Mouse (Mus musculus) hindbrain, embryonic 15.5 days (tissue): ENCODE data around the gene Eno1. TPM values are rescaled to one million over a fixed set of nuclear protein-coding genes. Genes with fewer than 3 reads are reported as not detected.

Experiments used
- ATAC-seq: fragments of 200-750 bp; cut with Nextera tagmentation; 2 replicates; pipeline ENCODE4 v1.8.0; 2017; ENCODE audit warnings: low read depth, moderate number of reproducible peaks, moderate TSS enrichment; ENCODE audit not compliant: low FRiP score
- H3K27ac ChIP-seq: fragments of 300-500 bp; sonication (generic); replicated peaks from 2 replicates; pipeline ENCODE4 v1.5.1; 2015; ENCODE audit warnings: mild to moderate bottlenecking, inconsistent platforms
- H3K27me3 ChIP-seq: fragments of 300-500 bp; sonication (generic); 2 replicates; pipeline ENCODE4 v1.6.1; 2015; ENCODE audit warnings: control low read depth, inconsistent platforms
- H3K36me3 ChIP-seq: fragments of 300-500 bp; sonication (generic); 2 replicates; pipeline ENCODE4 v1.6.1; 2015; ENCODE audit warnings: control low read depth, inconsistent platforms
- H3K4me1 ChIP-seq: fragments of 300-500 bp; sonication (generic); replicated peaks from 2 replicates; pipeline ENCODE4 v1.6.1; 2015; ENCODE audit warnings: control low read depth, inconsistent platforms
- H3K4me2 ChIP-seq: fragments of 300-500 bp; sonication (generic); 2 replicates; pipeline ENCODE4 v1.6.1; 2015; ENCODE audit warnings: moderate library complexity, mild to moderate bottlenecking, inconsistent platforms
- H3K4me3 ChIP-seq: fragments of 300-500 bp; sonication (generic); 2 replicates; pipeline ENCODE4 v1.5.1; 2015; ENCODE audit warnings: mild to moderate bottlenecking, inconsistent platforms
- H3K9ac ChIP-seq: fragments of 300-500 bp; sonication (generic); 2 replicates; pipeline ENCODE4 v1.6.1; 2015; ENCODE audit warnings: inconsistent platforms
- H3K9me3 ChIP-seq: fragments of 300-500 bp; sonication (generic); 2 replicates; pipeline ENCODE4 v1.6.1; 2016; ENCODE audit warnings: control low read depth, inconsistent platforms
- WGBS: fragments of 180-500 bp; shearing (Covaris S2); methylation state at CpG from one replicate; pipeline ENCODE4 v1.1.7; 2015; 5-methylcytosine and 5-hydroxymethylcytosine counted together
- polyA plus RNA-seq: library from polyadenylated mRNA; unstranded; fragments of >200 nt; fragmentation: Nextera tagmentation; extraction: Ambion mirVana; gene quantifications from 2 replicates; pipeline ENCODE4 v1.2.1, GENCODE M21; 2015

Gene Eno1
- 1,126 and 1,158 TPM in 2 replicates for polyA plus RNA-seq

DNA sequence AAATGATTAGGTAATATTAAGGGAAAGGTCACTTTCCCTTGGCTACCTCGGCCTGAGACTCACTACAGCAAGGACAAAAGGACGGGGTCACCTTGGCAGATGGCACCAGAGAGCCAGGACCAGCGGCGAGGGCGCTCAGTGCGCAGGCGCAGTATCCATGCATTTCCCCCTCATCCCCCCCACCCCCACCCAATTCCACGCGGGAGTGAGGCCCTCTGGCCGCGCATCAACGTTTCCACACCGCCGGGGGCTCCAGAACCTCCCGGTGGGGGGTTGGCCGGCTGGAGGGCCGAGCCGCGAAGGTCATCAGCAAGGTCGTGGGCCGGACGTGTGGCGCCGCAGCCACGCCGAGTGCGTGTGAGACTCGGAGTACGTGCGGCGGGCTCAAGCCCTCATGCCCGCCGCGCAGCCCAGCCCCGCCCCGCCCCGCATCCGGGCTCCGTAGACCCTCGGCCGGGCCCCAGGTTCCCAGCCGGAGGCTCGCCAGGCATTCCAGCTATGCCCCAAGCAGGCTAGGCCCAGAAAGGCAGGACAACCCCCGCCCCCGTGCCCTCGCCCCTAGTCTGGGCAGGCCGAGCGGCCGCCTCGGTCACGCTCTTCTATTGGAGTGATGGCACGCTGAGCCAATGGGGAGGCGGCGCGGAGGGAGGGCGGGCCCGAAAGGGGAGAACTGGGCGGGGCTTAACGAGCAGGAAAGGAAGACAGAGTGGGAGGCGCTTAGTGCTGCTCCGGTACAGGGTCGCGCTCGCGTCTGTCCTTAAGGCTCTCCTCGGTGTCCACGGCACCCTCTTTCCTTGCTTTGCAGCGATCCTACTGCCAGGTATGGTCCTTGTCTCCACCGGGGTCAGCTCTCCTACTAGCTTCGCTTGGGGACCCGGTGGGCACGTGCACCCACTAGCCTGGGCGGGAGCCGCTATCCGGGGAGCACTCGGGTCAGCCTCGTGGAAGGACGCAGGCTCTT is at the start of gene Eno1:
Gene Eno1 (plus strand): TSS at position 201 of the 961 bp plus-strand sequence.
- Histone ChIP-seq H3K4me3 (peak within 1 kb of the TSS; percentile 83), H3K36me3 (peaks cover 10% of the 10 kb centered on the region), H3K9me3 (no peaks in the 10 kb centered on the region), H3K4me1 (peaks cover 52% of the 10 kb centered on the region), H3K4me2 (peak within 1 kb of the TSS; percentile 79), H3K27ac (peak within 1 kb of the TSS; percentile 100), H3K9ac (peak within 1 kb of the TSS; percentile 86), H3K27me3 (no peaks in the 10 kb centered on the region)
- WGBS, result under 1% methylated on average over 75 of the region's 78 CpGs
- ATAC-seq, result peak; percentile 96

DNA sequence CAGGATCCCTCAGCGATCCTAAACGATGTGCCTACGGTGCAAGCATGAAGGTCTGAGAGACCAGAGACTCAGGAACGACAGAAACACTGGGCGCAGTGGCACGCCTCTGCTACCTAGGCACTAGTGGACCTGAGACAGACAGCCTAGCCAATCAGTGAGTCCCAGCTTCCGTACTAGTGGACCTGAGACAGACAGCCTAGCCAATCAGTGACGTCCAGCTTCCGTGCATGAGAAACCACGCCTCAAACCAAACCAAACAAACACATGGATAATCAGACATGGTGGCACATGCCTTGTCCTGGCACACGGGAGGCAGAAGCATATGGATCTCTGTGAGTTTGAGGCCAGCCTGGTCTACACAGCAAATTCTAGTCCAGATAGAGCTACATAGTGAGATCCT is 48.3 kb upstream of the Eno1 start:
- H3K9me3 ChIP-seq, result no peaks in the 10 kb centered on the region
- H3K27ac ChIP-seq, result no peak overlapping the region
- H3K27me3 ChIP-seq, result no peaks in the 10 kb centered on the region
- H3K4me2 ChIP-seq, result no peak overlapping the region
- ATAC-seq, result no peak
- WGBS, result 51% methylated on average over 11 of the region's 11 CpGs
- H3K9ac ChIP-seq, result no peak overlapping the region
- no peak overlapping the region for H3K4me3 ChIP-seq
- H3K36me3 ChIP-seq, result no peaks in the 10 kb centered on the region
- no peaks in the 10 kb centered on the region for H3K4me1 ChIP-seq

DNA sequence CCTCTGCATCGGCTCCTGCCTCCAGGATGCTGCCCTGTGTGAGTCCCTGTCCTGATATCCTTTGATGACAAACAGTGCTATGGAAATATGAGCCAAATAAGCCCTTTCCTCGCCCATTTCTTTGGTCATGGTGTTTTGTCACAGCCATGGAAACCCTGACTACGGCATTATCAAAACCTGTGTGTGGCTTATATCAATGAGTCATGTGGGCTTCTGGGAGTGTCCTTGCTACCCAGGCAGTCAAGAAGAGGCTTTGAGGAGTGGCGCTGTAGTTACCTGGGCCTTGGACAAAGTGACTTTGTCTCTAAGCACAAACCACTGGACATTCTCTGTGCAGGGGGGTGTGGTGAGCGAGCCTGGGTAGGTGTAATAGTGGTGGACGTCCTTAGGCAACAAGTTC is 44.3 kb upstream of the Eno1 start:
- no peak overlapping the region for H3K4me2 ChIP-seq
- H3K27ac ChIP-seq, result no peak overlapping the region
- H3K27me3 ChIP-seq, result no peaks in the 10 kb centered on the region
- ATAC-seq, result no peak
- H3K4me3 ChIP-seq, result no peak overlapping the region
- 84% methylated on average over 6 of the region's 6 CpGs for WGBS
- no peaks in the 10 kb centered on the region for H3K9me3 ChIP-seq
- no peaks in the 10 kb centered on the region for H3K36me3 ChIP-seq
- no peak overlapping the region for H3K9ac ChIP-seq
- no peaks in the 10 kb centered on the region for H3K4me1 ChIP-seq

DNA sequence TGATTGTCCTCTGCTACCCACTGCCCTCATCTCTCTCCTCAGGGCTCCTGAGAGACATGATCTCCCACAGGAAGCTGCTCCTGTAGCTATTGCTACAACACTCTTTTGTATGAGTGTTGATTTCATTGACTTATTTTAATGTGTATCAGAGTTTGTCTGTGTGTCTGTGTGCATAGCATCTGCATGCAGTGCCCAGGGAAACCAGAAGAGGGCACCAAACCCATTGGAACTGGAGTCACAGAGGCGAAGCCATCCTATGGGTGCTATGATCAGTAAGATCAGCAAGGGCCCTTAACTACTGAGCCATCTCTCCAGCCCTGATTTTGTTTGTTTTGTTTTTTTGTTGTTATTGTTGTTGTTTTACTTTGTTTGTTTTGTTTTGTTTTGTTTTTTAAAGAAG is 42.6 kb upstream of the Eno1 start:
- Histone ChIP-seq H3K9ac (no peak overlapping the region), H3K27ac (no peak overlapping the region), H3K9me3 (no peaks in the 10 kb centered on the region), H3K4me2 (no peak overlapping the region), H3K4me3 (no peak overlapping the region), H3K27me3 (no peaks in the 10 kb centered on the region), H3K36me3 (no peaks in the 10 kb centered on the region), H3K4me1 (no peaks in the 10 kb centered on the region)
- ATAC-seq, result no peak
- 50% methylated on average over 1 of the region's 1 CpGs for WGBS

DNA sequence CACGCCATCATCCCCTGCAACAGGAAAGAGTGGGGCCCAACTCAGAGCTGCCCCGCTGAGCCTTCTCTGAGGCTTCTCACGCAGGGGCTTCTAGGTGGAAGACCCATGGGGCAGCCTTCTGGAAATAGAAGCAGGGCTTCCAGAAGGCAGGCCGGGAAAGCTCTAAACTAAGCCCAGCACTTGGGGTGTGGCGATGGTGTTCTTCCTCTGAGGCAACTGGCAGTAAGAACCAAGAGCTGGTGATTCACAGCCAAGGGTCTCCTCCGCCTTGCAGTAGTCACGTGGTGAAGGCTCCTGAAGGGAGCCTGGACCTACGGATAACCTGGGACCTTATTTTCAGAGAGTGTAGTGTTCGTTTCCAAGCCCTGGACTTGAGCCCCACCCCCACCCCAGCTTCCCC is 38.3 kb upstream of the Eno1 start:
- WGBS, result 78% methylated on average over 9 of the region's 9 CpGs
- no peak for ATAC-seq

DNA sequence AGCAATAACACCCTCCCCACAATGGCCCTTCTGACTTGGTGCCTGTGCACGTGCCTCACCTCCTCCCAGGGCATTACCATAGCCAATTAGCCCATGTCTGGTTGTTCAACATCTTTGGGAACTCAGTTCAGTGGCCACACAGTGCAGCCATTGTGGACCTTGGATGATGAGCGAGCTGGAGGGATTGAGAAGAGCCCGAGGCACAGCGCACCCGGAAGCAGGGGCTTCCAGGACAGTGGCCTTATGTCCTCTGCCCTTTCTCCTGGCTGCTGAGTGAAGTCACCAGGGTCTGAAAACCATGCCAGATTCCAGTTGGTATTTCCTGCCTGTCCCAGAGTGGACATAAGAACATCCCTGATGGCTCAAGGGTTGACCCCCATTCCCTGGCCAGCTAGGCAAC is 35.3 kb upstream of the Eno1 start, which contains the start of gene Car6:
Gene Car6 (minus strand): TSS at position 101 of the 400 bp plus-strand sequence.
- H3K4me2 ChIP-seq, result no peak within 1 kb of the TSS
- H3K36me3 ChIP-seq, result no peaks in the 10 kb centered on the region
- H3K27me3 ChIP-seq, result no peaks in the 10 kb centered on the region
- H3K9ac ChIP-seq, result no peak within 1 kb of the TSS
- ATAC-seq, result no peak
- H3K4me3 ChIP-seq, result no peak within 1 kb of the TSS
- 73% methylated on average over 5 of the region's 5 CpGs for WGBS
- no peaks in the 10 kb centered on the region for H3K9me3 ChIP-seq
- H3K4me1 ChIP-seq, result no peaks in the 10 kb centered on the region
- no peak within 1 kb of the TSS for H3K27ac ChIP-seq

More for the DNA sequence above, 38.3 kb upstream of the Eno1 start:
- Histone ChIP-seq H3K4me1 (no peaks in the 10 kb centered on the region), H3K27ac (no peak overlapping the region), H3K4me3 (no peak overlapping the region), H3K27me3 (no peaks in the 10 kb centered on the region), H3K4me2 (no peak overlapping the region), H3K9me3 (no peaks in the 10 kb centered on the region), H3K9ac (no peak overlapping the region), H3K36me3 (no peaks in the 10 kb centered on the region)

DNA sequence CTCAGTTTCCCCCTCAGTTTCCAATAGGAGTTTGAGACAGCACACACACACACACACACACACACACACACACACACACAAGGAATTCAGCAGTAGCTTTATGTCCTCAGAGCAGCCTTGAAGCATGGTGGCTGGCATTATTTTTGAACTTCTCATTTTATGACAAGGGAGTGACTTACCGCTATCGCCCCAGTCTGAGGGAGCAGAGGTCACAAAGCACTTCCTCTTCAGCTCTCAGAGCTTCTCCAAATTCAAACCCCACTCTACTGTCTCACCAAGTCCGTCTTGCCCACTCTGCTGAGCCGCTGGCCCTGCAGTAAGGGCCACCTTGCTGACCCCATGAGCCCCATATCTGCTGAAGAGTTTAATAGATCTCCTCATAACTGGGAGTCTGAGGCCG is 33.8 kb upstream of the Eno1 start:
- 92% methylated on average over 5 of the region's 5 CpGs for WGBS
- Histone ChIP-seq H3K27ac (no peak overlapping the region), H3K4me2 (no peak overlapping the region), H3K9me3 (no peaks in the 10 kb centered on the region), H3K4me1 (no peaks in the 10 kb centered on the region), H3K9ac (no peak overlapping the region), H3K36me3 (no peaks in the 10 kb centered on the region), H3K27me3 (no peaks in the 10 kb centered on the region), H3K4me3 (no peak overlapping the region)
- no peak for ATAC-seq

DNA sequence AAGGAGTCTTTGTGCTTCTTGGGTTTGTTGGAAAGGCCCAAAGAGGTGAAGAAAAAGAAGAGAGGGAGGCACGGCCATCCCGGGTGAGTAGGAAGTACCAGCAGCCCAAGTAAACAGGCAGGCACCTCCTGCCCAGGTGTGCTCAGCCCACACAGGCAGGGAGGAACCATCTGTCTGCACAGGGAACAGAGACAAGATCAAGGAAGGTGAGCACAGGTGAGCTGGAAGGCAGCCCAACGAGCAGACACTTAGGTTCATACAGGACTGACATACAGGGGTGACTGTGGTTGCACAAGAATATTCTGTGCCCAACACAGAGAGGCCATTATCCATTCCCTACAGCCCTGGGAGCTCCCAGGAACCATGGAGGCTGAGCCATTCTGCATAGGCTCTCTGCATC is 31.6 kb upstream of the Eno1 start:
- no peak overlapping the region for H3K4me2 ChIP-seq
- no peaks in the 10 kb centered on the region for H3K9me3 ChIP-seq
- H3K4me1 ChIP-seq, result no peaks in the 10 kb centered on the region
- H3K4me3 ChIP-seq, result no peak overlapping the region
- H3K36me3 ChIP-seq, result no peaks in the 10 kb centered on the region
- ATAC-seq, result no peak
- no peak overlapping the region for H3K9ac ChIP-seq
- 87% methylated on average over 3 of the region's 3 CpGs for WGBS
- no peaks in the 10 kb centered on the region for H3K27me3 ChIP-seq
- H3K27ac ChIP-seq, result no peak overlapping the region

DNA sequence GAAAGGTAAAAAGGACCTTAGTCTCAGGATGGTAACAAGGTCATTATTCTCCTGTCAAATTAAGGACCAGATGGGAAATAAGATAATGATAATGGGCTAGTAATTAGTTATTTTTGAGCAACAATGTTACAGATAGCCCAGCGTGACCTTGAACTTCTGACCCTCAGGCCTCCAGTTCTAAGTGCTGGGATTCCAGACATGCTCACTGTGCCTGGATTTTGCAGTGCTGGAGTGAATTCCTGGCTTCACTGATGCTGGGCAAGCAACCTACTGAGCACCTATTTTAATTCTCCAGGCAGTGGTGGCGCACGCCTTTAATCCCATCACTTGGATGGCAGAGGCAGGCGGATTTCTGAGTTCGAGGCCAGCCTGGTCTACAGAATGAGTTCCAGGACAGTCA is 26.8 kb upstream of the Eno1 start:
- WGBS, result 96% methylated on average over 5 of the region's 5 CpGs
- H3K9me3 ChIP-seq, result no peaks in the 10 kb centered on the region
- H3K27ac ChIP-seq, result no peak overlapping the region
- no peaks in the 10 kb centered on the region for H3K36me3 ChIP-seq
- no peak for ATAC-seq
- H3K4me3 ChIP-seq, result no peak overlapping the region
- H3K27me3 ChIP-seq, result no peaks in the 10 kb centered on the region
- H3K9ac ChIP-seq, result no peak overlapping the region
- no peak overlapping the region for H3K4me2 ChIP-seq
- H3K4me1 ChIP-seq, result peaks cover 4% of the 10 kb centered on the region; the same call in 1 of the 2 replicates

DNA sequence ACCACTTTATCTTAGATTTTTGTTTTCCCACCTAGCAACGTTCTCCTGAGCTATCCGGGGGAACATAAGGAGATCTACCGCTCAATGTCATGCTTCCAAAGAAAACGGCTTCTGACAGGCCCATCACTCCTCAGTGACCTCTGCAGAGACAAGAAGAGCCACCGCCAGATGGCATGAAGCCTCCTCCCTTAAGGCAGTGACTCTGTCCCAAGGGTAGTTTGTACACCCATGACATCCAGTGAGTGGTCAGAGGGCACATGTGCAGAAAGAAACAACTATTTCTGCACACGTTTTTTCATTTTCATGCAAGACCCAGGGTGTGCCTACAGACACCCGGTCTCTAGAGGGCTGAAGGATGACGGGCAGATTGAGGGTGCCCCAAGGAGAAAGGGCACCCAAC is 26.2 kb upstream of the Eno1 start:
- 75% methylated on average over 8 of the region's 8 CpGs for WGBS
- Histone ChIP-seq H3K4me3 (no peak overlapping the region), H3K4me1 (peaks cover 4% of the 10 kb centered on the region; the same call in 1 of the 2 replicates), H3K36me3 (no peaks in the 10 kb centered on the region), H3K9ac (no peak overlapping the region), H3K9me3 (no peaks in the 10 kb centered on the region), H3K27ac (no peak overlapping the region), H3K27me3 (no peaks in the 10 kb centered on the region), H3K4me2 (no peak overlapping the region)
- ATAC-seq, result no peak

DNA sequence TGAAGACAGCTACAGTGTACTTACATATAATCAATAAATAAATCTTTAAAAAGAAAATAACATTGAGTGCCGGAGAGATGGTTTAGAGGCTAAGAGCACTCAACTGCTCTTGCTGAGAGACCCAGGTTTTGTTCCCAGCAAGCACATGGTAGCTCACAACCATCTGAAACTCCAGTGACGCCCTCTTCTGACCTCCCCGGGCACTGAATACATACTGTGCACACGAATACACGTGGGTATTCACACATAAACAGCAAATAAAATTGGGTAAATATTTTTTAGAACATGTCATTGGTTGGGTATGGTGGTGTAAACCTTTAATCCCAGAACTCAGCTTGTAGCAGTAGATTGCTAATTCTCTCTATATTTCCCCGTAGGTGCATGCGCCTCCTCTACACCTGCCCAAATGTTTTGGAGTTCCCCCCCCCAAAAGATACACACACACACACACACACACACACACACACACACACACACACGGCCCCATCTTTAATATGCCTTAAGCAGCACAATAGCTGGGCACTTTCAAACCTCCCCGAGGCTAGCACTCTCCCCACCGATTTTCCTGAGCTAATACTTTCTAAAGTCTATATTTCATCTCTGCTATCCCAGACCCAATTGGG is 24.5 kb upstream of the Eno1 start:
- peak overlapping the region; percentile 56 for H3K4me2 ChIP-seq
- no peak for ATAC-seq
- 0 out of 2 replicates have a peak overlapping the region, but pooled peaks have one; percentile 29 for H3K4me3 ChIP-seq
- no peak overlapping the region for H3K9ac ChIP-seq
- H3K27ac ChIP-seq, result no peak overlapping the region
- H3K4me1 ChIP-seq, result peaks cover 4% of the 10 kb centered on the region; the same call in 1 of the 2 replicates
- no peaks in the 10 kb centered on the region for H3K36me3 ChIP-seq
- WGBS, result 52% methylated on average over 10 of the region's 10 CpGs
- H3K9me3 ChIP-seq, result no peaks in the 10 kb centered on the region
- no peaks in the 10 kb centered on the region for H3K27me3 ChIP-seq

DNA sequence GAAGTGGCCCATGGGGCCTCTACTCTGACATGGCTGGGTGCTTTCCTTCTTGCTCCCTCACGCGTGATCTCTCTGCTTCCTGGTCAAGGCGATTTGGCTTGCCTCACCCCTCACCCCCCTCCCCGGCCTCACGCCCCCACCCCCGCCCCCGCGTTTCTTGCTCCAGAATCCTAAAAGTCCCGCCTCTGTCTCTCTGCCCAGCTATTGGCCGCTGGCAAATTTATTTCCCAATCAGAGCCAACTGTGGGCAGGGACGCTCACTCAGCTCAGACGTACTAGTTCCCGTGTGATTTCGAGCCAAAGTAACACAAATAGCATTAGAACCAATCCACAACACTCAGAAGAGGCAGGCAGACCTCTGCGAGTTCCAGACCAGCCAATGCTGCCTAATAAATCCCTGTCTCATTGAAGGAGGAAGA is 24.0 kb upstream of the Eno1 start:
- WGBS, result 2% methylated on average over 15 of the region's 15 CpGs
- no peak overlapping the region for H3K9ac ChIP-seq

More for the DNA sequence above, 24.0 kb upstream of the Eno1 start:
- peaks cover 4% of the 10 kb centered on the region; the same call in 1 of the 2 replicates for H3K4me1 ChIP-seq
- H3K9me3 ChIP-seq, result no peaks in the 10 kb centered on the region
- 0 out of 2 replicates have a peak, but pooled peaks have one; percentile 56 for ATAC-seq
- H3K27ac ChIP-seq, result no peak overlapping the region
- no peaks in the 10 kb centered on the region for H3K27me3 ChIP-seq
- H3K4me3 ChIP-seq, result peak overlapping the region; percentile 29
- H3K4me2 ChIP-seq, result peak overlapping the region; percentile 56
- no peaks in the 10 kb centered on the region for H3K36me3 ChIP-seq
